ENCODE assay signal across 12 mouse cellular contexts in genomic region chr1:193198312-193198711, GRCm38 (mm10). TPM values are rescaled to one million over a fixed set of nuclear protein-coding genes. Genes with fewer than 3 reads are reported as not detected.
DNase-seq lines count a peak whose midpoint lies in the region; ATAC-seq and TF ChIP-seq lines count a peak whose summit lies in the region.
"Had no signal": no experiment of that assay in that cellular context is flagged by ENCODE, and none has a peak within 500 bp of the region (broad histone marks: within the 10 kb centered on the region; RNA-seq: fewer than 3 reads in every experiment).

No protein-coding gene starts in this region.

- TF ChIP-seq EP300 in MEL (IDR thresholded peaks at IDR 0.05; ENCODE audit: low read depth in 1 of 2, low read length in 2 of 2) = no peak

- peak; percentile 27; the same call in 1 of the 2 replicates for TF ChIP-seq CTCF in liver, adult 2 months (IDR thresholded peaks at IDR 0.05; ENCODE audit: low read depth, low read length)
- peak in 1 of 3 experiments; percentile 4; a peak in 1 of 6 replicates for TF ChIP-seq CTCF in MEL (IDR thresholded peaks at IDR 0.05 in 2 of 3, conservative IDR thresholded peaks at IDR 0.05 in 1 of 3; ENCODE audit: control insufficient read depth in 1 of 3, insufficient read depth in 1 of 3, low read depth in 2 of 3, low read length in 3 of 3, poor library complexity in 1 of 3, severe bottlenecking in 1 of 3)

- no peaks in the 10 kb centered on the region for H3K36me3 ChIP-seq in liver, adult 2 months (ENCODE audit: control insufficient read depth, insufficient read depth, low read length)
- H3K36me3 ChIP-seq in MEL (ENCODE audit: control insufficient read depth in 1 of 2, insufficient read depth in 2 of 2, low read length in 2 of 2) = peaks cover 0 to 21% of the 10 kb centered on the region in 2 experiments; a peak in 2 of 4 replicates
- no peaks in the 10 kb centered on the region for H3K36me3 ChIP-seq in hindbrain, embryonic 10.5 days
- H3K36me3 ChIP-seq: stomach, embryonic 15.5 days had no signal

- no peak overlapping the region for H3K27ac ChIP-seq in liver, adult 2 months (replicated peaks; ENCODE audit: insufficient read depth, low read depth, low read length)
- H3K27ac ChIP-seq in MEL (ENCODE audit: control insufficient read depth, low read depth, low read length) = no peak overlapping the region
- H3K27ac ChIP-seq in hindbrain, embryonic 10.5 days = no peak overlapping the region
- H3K27ac ChIP-seq: forebrain, embryonic 13.5 days; liver, embryonic 15.5 days; stomach, embryonic 15.5 days had no signal

- H3K27me3 ChIP-seq in liver, adult 2 months (ENCODE audit: control insufficient read depth, insufficient read depth, low read length) = no peaks in the 10 kb centered on the region
- H3K27me3 ChIP-seq in MEL (ENCODE audit: control insufficient read depth in 1 of 2, insufficient read depth in 2 of 2, low read length in 2 of 2) = no peaks in the 10 kb centered on the region
- H3K27me3 ChIP-seq in hindbrain, embryonic 10.5 days (ENCODE audit: insufficient read depth, poor library complexity, severe bottlenecking) = no peaks in the 10 kb centered on the region; the same call in 1 of the 2 replicates
- H3K27me3 ChIP-seq: forebrain, embryonic 13.5 days; liver, embryonic 15.5 days; stomach, embryonic 15.5 days had no signal

- no peak for DNase-seq in liver, adult 2 months (ENCODE audit: extremely low read depth, low read depth, low spot score)
- DNase-seq in liver = no peak
- DNase-seq in MEL (ENCODE audit: low read depth, low spot score) = peak; percentile 18
- DNase-seq in naive thymus-derived CD4-positive, alpha-beta T cell, adult 2 months (ENCODE audit: low read depth) = peak; percentile 51
- DNase-seq in hindbrain, embryonic 10.5 days (ENCODE audit: low spot score) = no peak
- no peak for DNase-seq in left cerebral cortex, postnatal 10 days (ENCODE audit: extremely low spot score in 1 of 2, low spot score in 2 of 2)
- DNase-seq: adrenal gland, adult 8-10 months; cerebellum, adult 11-12 months had no signal

- no peak for TF ChIP-seq RAD21 in MEL (IDR thresholded peaks at IDR 0.05; ENCODE audit: low read depth, low read length)

- H3K79me2 ChIP-seq in liver, adult 2 months (ENCODE audit: control insufficient read depth, insufficient read depth, low read length) = no peaks in the 10 kb centered on the region
- no peaks in the 10 kb centered on the region for H3K79me2 ChIP-seq in MEL (ENCODE audit: control insufficient read depth, insufficient read depth, low read length, poor library complexity)

- H3K4me3 ChIP-seq in liver, adult 2 months (ENCODE audit: insufficient read depth, low read depth, low read length) = no peak overlapping the region
- H3K4me3 ChIP-seq in MEL (ENCODE audit: control insufficient read depth in 1 of 2, insufficient read depth in 1 of 2, low read depth in 2 of 2, low read length in 2 of 2) = no peak overlapping the region
- no peak overlapping the region for H3K4me3 ChIP-seq in hindbrain, embryonic 10.5 days
- H3K4me3 ChIP-seq: forebrain, embryonic 13.5 days; liver, embryonic 15.5 days; stomach, embryonic 15.5 days had no signal

- H3K9ac ChIP-seq in liver, adult 2 months (ENCODE audit: low read depth, low read length) = no peak overlapping the region
- no peak overlapping the region for H3K9ac ChIP-seq in MEL (ENCODE audit: control insufficient read depth, low read depth, low read length, poor library complexity, severe bottlenecking)
- H3K9ac ChIP-seq: forebrain, embryonic 13.5 days; liver, embryonic 15.5 days; stomach, embryonic 15.5 days had no signal

- 94% methylated on average over 2 of the region's 2 CpGs for WGBS in liver, adult 2 months
- WGBS in hindbrain, embryonic 10.5 days = 93% methylated on average over 2 of the region's 2 CpGs

- intact Hi-C loops in left cerebral cortex, postnatal 10 days (cut with DNase I) = no loop called here

- peak; percentile 21 for ATAC-seq in granulocyte monocyte progenitor cell, adult 5-6 weeks (replicated peaks; ENCODE audit: poor library complexity, severe bottlenecking)
- ATAC-seq: forebrain, embryonic 13.5 days had no signal

- H3K9me3 ChIP-seq in MEL (replicated peaks; ENCODE audit: insufficient read depth, low read length) = no peaks in the 10 kb centered on the region
- no peaks in the 10 kb centered on the region for H3K9me3 ChIP-seq in hindbrain, embryonic 10.5 days
- H3K9me3 ChIP-seq: forebrain, embryonic 13.5 days; liver, embryonic 15.5 days; stomach, embryonic 15.5 days had no signal

- H3K4me1 ChIP-seq in liver, adult 2 months (ENCODE audit: control insufficient read depth, insufficient read depth, low read length) = no peaks in the 10 kb centered on the region
- H3K4me1 ChIP-seq in MEL (ENCODE audit: control insufficient read depth in 1 of 2, insufficient read depth in 2 of 2, low read length in 2 of 2) = peaks cover 0 to 30% of the 10 kb centered on the region in 2 experiments; a peak in 3 of 4 replicates
- no peaks in the 10 kb centered on the region; the same call in 1 of the 2 replicates for H3K4me1 ChIP-seq in hindbrain, embryonic 10.5 days (replicated peaks)
- H3K4me1 ChIP-seq: forebrain, embryonic 13.5 days; stomach, embryonic 15.5 days had no signal

- TF ChIP-seq POLR2A in liver, adult 2 months (IDR thresholded peaks at IDR 0.05; ENCODE audit: extremely low read depth, insufficient read depth, low read length) = no peak
- no peak for TF ChIP-seq POLR2A in MEL (IDR thresholded peaks at IDR 0.05; ENCODE audit: control insufficient read depth in 1 of 2, insufficient read depth in 1 of 2, low read depth in 1 of 2, low read length in 2 of 2, poor library complexity in 1 of 2)

TF ChIP-seq in MEL, 35 proteins besides CTCF, POLR2A, EP300 and RAD21:
- peak; percentile 34; the same call in 1 of the 2 replicates for TF ChIP-seq MEF2A (IDR thresholded peaks at IDR 0.05; ENCODE audit: extremely low read depth, insufficient replicate concordance, low read depth, low read length, poor library complexity, severe bottlenecking)
- TF ChIP-seq MXI1 (IDR thresholded peaks at IDR 0.05; ENCODE audit: low read depth, low read length) = no peak

RNA-seq across cellular contexts. Expression of gene Traf3ip3, which starts 3.2 kb away (rescaled TPM):
- 0.65 and 0.67 TPM in 2 replicates for total RNA-seq in liver, adult 2 months (2014; rRNA removed)
- polyA plus RNA-seq in liver, adult 2 months (2012; rRNA removed) = 0.21 and 0.88 TPM in 2 replicates
- total RNA-seq in MEL (2012; rRNA removed) = 5.2 and 7.2 TPM in 2 replicates
- polyA plus RNA-seq in MEL (2012; ENCODE audit: insufficient read depth in 1 of 2, insufficient read length in 2 of 2, low read depth in 1 of 2, low replicate concordance in 2 of 2, missing spikeins in 1 of 2) = 1 to 10 TPM in 1 of 2 experiments, not detected in 1; 9.7 TPM
- 77.4 and 94.9 TPM in 2 replicates for total RNA-seq in granulocyte monocyte progenitor cell, adult 5-6 weeks (2014; fragmentation: Nextera tagmentation)
- 61.3 and 96.4 TPM in 2 replicates for total RNA-seq in granulocyte monocyte progenitor cell, adult 5-6 weeks (2017)
- polyA plus RNA-seq in hindbrain, embryonic 10.5 days (2016; fragmentation: Nextera tagmentation; extraction: Ambion mirVana) = 1.5 and 1.8 TPM in 2 replicates
- total RNA-seq in left cerebral cortex, postnatal 10 days (2021) = 1 to 10 TPM; 1.8 to 3.0 TPM

RNA-seq across cellular contexts. Expression of gene Lamb3, which starts 9.2 kb away (rescaled TPM):
- total RNA-seq in liver, adult 2 months (2014; rRNA removed) = 1.7 and 2.0 TPM in 2 replicates
- 1.6 and 2.4 TPM in 2 replicates for polyA plus RNA-seq in liver, adult 2 months (2012; rRNA removed)
- 0.35 TPM in 1 of 2 replicates, not detected in the other for total RNA-seq in MEL (2012; rRNA removed)
- under 1 TPM in 1 of 2 experiments, not detected in 1; 0.03 TPM for polyA plus RNA-seq in MEL (2012; ENCODE audit: insufficient read depth in 1 of 2, insufficient read length in 2 of 2, low read depth in 1 of 2, low replicate concordance in 2 of 2, missing spikeins in 1 of 2)
- total RNA-seq in granulocyte monocyte progenitor cell, adult 5-6 weeks (2014; fragmentation: Nextera tagmentation) = 6.7 and 8.8 TPM in 2 replicates
- total RNA-seq in granulocyte monocyte progenitor cell, adult 5-6 weeks (2017) = 2.9 and 3.2 TPM in 2 replicates
- 0.37 and 0.46 TPM in 2 replicates for polyA plus RNA-seq in hindbrain, embryonic 10.5 days (2016; fragmentation: Nextera tagmentation; extraction: Ambion mirVana)
- total RNA-seq in left cerebral cortex, postnatal 10 days (2021) = 1 to 10 TPM; 1.4 to 2.1 TPM

RNA-seq across cellular contexts. Expression of gene A130010J15Rik, which starts 30.5 kb away (rescaled TPM):
- 8.1 and 8.7 TPM in 2 replicates for total RNA-seq in liver, adult 2 months (2014; rRNA removed)
- 2.7 and 3.5 TPM in 2 replicates for polyA plus RNA-seq in liver, adult 2 months (2012; rRNA removed)
- total RNA-seq in MEL (2012; rRNA removed) = 12.5 and 13.2 TPM in 2 replicates
- 1 to 10 TPM in 1 of 2 experiments, not detected in 1; 5.8 TPM for polyA plus RNA-seq in MEL (2012; ENCODE audit: insufficient read depth in 1 of 2, insufficient read length in 2 of 2, low read depth in 1 of 2, low replicate concordance in 2 of 2, missing spikeins in 1 of 2)
- 6.2 and 6.7 TPM in 2 replicates for total RNA-seq in granulocyte monocyte progenitor cell, adult 5-6 weeks (2014; fragmentation: Nextera tagmentation)
- 7.0 and 13.9 TPM in 2 replicates for total RNA-seq in granulocyte monocyte progenitor cell, adult 5-6 weeks (2017)
- polyA plus RNA-seq in hindbrain, embryonic 10.5 days (2016; fragmentation: Nextera tagmentation; extraction: Ambion mirVana) = 13.8 and 17.7 TPM in 2 replicates
- 1 to 10 TPM; 4.6 to 5.4 TPM for total RNA-seq in left cerebral cortex, postnatal 10 days (2021)

RNA-seq across cellular contexts. Expression of gene Irf6, which starts 45.4 kb away (rescaled TPM):
- 33.4 and 38.0 TPM in 2 replicates for total RNA-seq in liver, adult 2 months (2014; rRNA removed)
- polyA plus RNA-seq in liver, adult 2 months (2012; rRNA removed) = 42.5 and 56.0 TPM in 2 replicates
- 0.03 and 0.15 TPM in 2 replicates for total RNA-seq in MEL (2012; rRNA removed)
- polyA plus RNA-seq in MEL (2012; ENCODE audit: insufficient read depth in 1 of 2, insufficient read length in 2 of 2, low read depth in 1 of 2, low replicate concordance in 2 of 2, missing spikeins in 1 of 2) = under 1 TPM in 1 of 2 experiments, not detected in 1; 0.19 TPM
- not detected in 2 replicates for total RNA-seq in granulocyte monocyte progenitor cell, adult 5-6 weeks (2014; fragmentation: Nextera tagmentation)
- total RNA-seq in granulocyte monocyte progenitor cell, adult 5-6 weeks (2017) = 0.22 TPM in 1 of 2 replicates, not detected in the other
- polyA plus RNA-seq in hindbrain, embryonic 10.5 days (2016; fragmentation: Nextera tagmentation; extraction: Ambion mirVana) = 3.7 and 4.9 TPM in 2 replicates
- total RNA-seq in left cerebral cortex, postnatal 10 days (2021) = 1 to 10 TPM; 1.8 to 2.8 TPM

Comparison
In these comparisons a context has a peak if more than half of its experiments do, and no peak if none do; other contexts are left out.
1. DNase-seq: peak in MEL (single experiment) and naive thymus-derived CD4-positive, alpha-beta T cell, adult 2 months (single experiment); none in liver, adult 2 months (single experiment), liver (single experiment), hindbrain, embryonic 10.5 days (single experiment) and left cerebral cortex, postnatal 10 days (0 of 2).